Mouse (Mus musculus) left cerebral cortex, postnatal 4 days (tissue): ENCODE results near the gene Lgals3bp. TPM values are rescaled to one million over a fixed set of nuclear protein-coding genes. Genes with fewer than 3 reads are reported as not detected.

Source experiments
- total RNA-seq, 2 experiments: library from RNA; stranded (reverse); gene quantifications; 2 replicates each; pipeline ENCODE4 v1.2.3; 2021

The Lgals3bp gene
- total RNA-seq, 2 experiments from 2014 or later: 5.0 to 6.2 TPM

Other genes starting within 250 kb of the Lgals3bp start
- gene Cyth1, start 153.5 kb downstream of the Lgals3bp start, total RNA-seq: 10 to 100 TPM; 66.3 to 70.5 TPM
- gene Usp36, start 111.8 kb downstream of the Lgals3bp start, total RNA-seq: 10 to 100 TPM; 27.3 to 30.2 TPM
- 1 to 10 TPM; 2.8 to 3.9 TPM for gene Cep295nl, start 59.6 kb downstream of the Lgals3bp start, total RNA-seq
- gene Timp2, start 46.4 kb downstream of the Lgals3bp start, total RNA-seq: 100 to 1,000 TPM; 273 to 295 TPM
- 10 to 100 TPM; 39.7 to 42.3 TPM for gene Cant1, start 17.0 kb upstream of the Lgals3bp start, total RNA-seq
- gene C1qtnf1, start 26.1 kb upstream of the Lgals3bp start, total RNA-seq: 1 to 10 TPM; 7.2 to 7.4 TPM
- gene Engase, start 74.7 kb upstream of the Lgals3bp start, total RNA-seq: 10 to 100 TPM in 1 of 2 experiments, 1 to 10 TPM in 1; 8.3 to 11.5 TPM